Mouse (Mus musculus) midbrain, embryonic 16.5 days (tissue): ENCODE results near the gene Aplp1. TPM values are rescaled to one million over a fixed set of nuclear protein-coding genes. Genes with fewer than 3 reads are reported as not detected.
"Not testable (repeated sequence)": the region's sequence is repeated elsewhere in the genome, so short reads cannot be mapped to it uniquely, and the experiment has no call there.

Experiments
- ATAC-seq: fragments of 200-750 bp; cut with Nextera tagmentation; 2 replicates; pipeline ENCODE4 v1.8.0; 2017; ENCODE audit warnings: moderate TSS enrichment
- H3K27ac ChIP-seq: fragments of 300-500 bp; sonication (generic); 2 replicates; pipeline ENCODE4 v1.5.1; 2014; ENCODE audit warnings: mild to moderate bottlenecking, low read length, mixed read lengths
- H3K27me3 ChIP-seq: fragments of 300-500 bp; sonication (generic); 2 replicates; pipeline ENCODE4 v1.6.1; 2014; ENCODE audit warnings: low read depth, low read length, mixed read lengths; ENCODE audit not compliant: control insufficient read depth, insufficient read depth
- H3K36me3 ChIP-seq: fragments of 300-500 bp; sonication (generic); 2 replicates; pipeline ENCODE4 v1.6.1; 2014; ENCODE audit warnings: mild to moderate bottlenecking, low read length, moderate library complexity, mixed read lengths; ENCODE audit not compliant: control insufficient read depth, insufficient read depth
- H3K4me1 ChIP-seq: fragments of 300-500 bp; sonication (generic); 2 replicates; pipeline ENCODE4 v1.6.1; 2014; ENCODE audit warnings: mild to moderate bottlenecking, low read length, mixed read lengths; ENCODE audit not compliant: control insufficient read depth, insufficient read depth
- H3K4me2 ChIP-seq: fragments of 300-500 bp; sonication (generic); 2 replicates; pipeline ENCODE4 v1.6.1; 2014; ENCODE audit warnings: mild to moderate bottlenecking, low read length, mixed read lengths
- H3K4me3 ChIP-seq: fragments of 300-500 bp; sonication (generic); 2 replicates; pipeline ENCODE4 v1.5.1; 2014; ENCODE audit warnings: low read depth, mild to moderate bottlenecking, low read length, moderate library complexity, mixed read lengths
- H3K9ac ChIP-seq: fragments of 300-500 bp; sonication (generic); 2 replicates; pipeline ENCODE4 v1.6.1; 2014; ENCODE audit warnings: low read depth, low read length, mixed read lengths
- H3K9me3 ChIP-seq: fragments of 300-500 bp; sonication (generic); replicated peaks from 2 replicates; pipeline ENCODE4 v1.6.1; 2014; ENCODE audit warnings: mild to moderate bottlenecking, low read length, mixed read lengths; ENCODE audit not compliant: control insufficient read depth, poor library complexity, severe bottlenecking
- WGBS: fragments of 180-500 bp; shearing (Covaris S2); extraction: QIAGEN DNeasy Blood & Tissue Kit; methylation state at CpG from one replicate; pipeline ENCODE4 v1.1.7; 2014; 5-methylcytosine and 5-hydroxymethylcytosine counted together
- polyA plus RNA-seq: library from polyadenylated mRNA; unstranded; fragments of >200 nt; fragmentation: Nextera tagmentation; extraction: Ambion mirVana; gene quantifications from 2 replicates; pipeline ENCODE4 v1.2.1, GENCODE M21; 2015

Aplp1 gene
- 761 and 788 TPM in 2 replicates for polyA plus RNA-seq

GRCm38 (mm10) chr7:30444971-30445751, at the start of gene Aplp1:
Aplp1 (minus strand) TSS chr7:30445535.
- Histone ChIP-seq H3K4me3 (peak within 1 kb of the TSS; percentile 73), H3K9ac (peak within 1 kb of the TSS; percentile 96), H3K36me3 (peaks cover 13% of the 10 kb centered on the region; the same call in 1 of the 2 replicates), H3K4me1 (peaks cover 25% of the 10 kb centered on the region), H3K9me3 (no peaks in the 10 kb centered on the region), H3K4me2 (peak within 1 kb of the TSS; percentile 93), H3K27ac (peak within 1 kb of the TSS; percentile 98), H3K27me3 (no peaks in the 10 kb centered on the region)
- ATAC-seq: peak; percentile 78
- under 1% methylated on average over 48 of the region's 72 CpGs for WGBS

GRCm38 (mm10) chr7:30493401-30493931, 48.1 kb upstream of the Aplp1 start, which contains the start of gene Prodh2:
Prodh2 (plus strand) TSS chr7:30493622.
- no peak within 1 kb of the TSS for H3K4me2 ChIP-seq
- H3K9ac ChIP-seq: no peak within 1 kb of the TSS
- no peaks in the 10 kb centered on the region for H3K9me3 ChIP-seq
- no peaks in the 10 kb centered on the region for H3K36me3 ChIP-seq
- H3K27ac ChIP-seq: no peak within 1 kb of the TSS
- no peaks in the 10 kb centered on the region for H3K4me1 ChIP-seq
- H3K27me3 ChIP-seq: no peaks in the 10 kb centered on the region; the same call in 1 of the 2 replicates
- WGBS: 64% methylated on average over 11 of the region's 11 CpGs
- ATAC-seq: no peak
- no peak within 1 kb of the TSS for H3K4me3 ChIP-seq

GRCm38 (mm10) chr7:30492765-30493164, 47.4 kb upstream of the Aplp1 start:
- Histone ChIP-seq H3K27ac (no peak overlapping the region), H3K4me1 (no peaks in the 10 kb centered on the region), H3K9me3 (no peaks in the 10 kb centered on the region), H3K36me3 (no peaks in the 10 kb centered on the region), H3K4me2 (no peak overlapping the region), H3K9ac (no peak overlapping the region), H3K27me3 (no peaks in the 10 kb centered on the region; the same call in 1 of the 2 replicates), H3K4me3 (no peak overlapping the region)
- 13% methylated on average over 4 of the region's 4 CpGs for WGBS
- no peak for ATAC-seq

GRCm38 (mm10) chr7:30490957-30491307, 45.6 kb upstream of the Aplp1 start:
- no peak overlapping the region for H3K4me3 ChIP-seq
- H3K9me3 ChIP-seq: no peaks in the 10 kb centered on the region
- H3K27ac ChIP-seq: no peak overlapping the region
- no peaks in the 10 kb centered on the region for H3K36me3 ChIP-seq
- no peak for ATAC-seq
- WGBS: 13% methylated on average over 6 of the region's 6 CpGs
- H3K4me1 ChIP-seq: no peaks in the 10 kb centered on the region
- H3K4me2 ChIP-seq: no peak overlapping the region
- no peak overlapping the region for H3K9ac ChIP-seq
- H3K27me3 ChIP-seq: no peaks in the 10 kb centered on the region; the same call in 1 of the 2 replicates

- Histone ChIP-seq H3K4me1 (no peaks in the 10 kb centered on the region), H3K9me3 (no peaks in the 10 kb centered on the region), H3K36me3 (no peaks in the 10 kb centered on the region), H3K27ac (no peak overlapping the region), H3K9ac (no peak overlapping the region), H3K4me2 (no peak overlapping the region), H3K4me3 (no peak overlapping the region), H3K27me3 (no peaks in the 10 kb centered on the region; the same call in 1 of the 2 replicates)
- 34% methylated on average over 16 of the region's 16 CpGs for WGBS
- no peak for ATAC-seq
These were observed 45.1 kb upstream of the Aplp1 start for GRCm38 (mm10) chr7:30490251-30490956.

- no peak for ATAC-seq
- Histone ChIP-seq H3K4me2 (no peak overlapping the region), H3K36me3 (no peaks in the 10 kb centered on the region), H3K4me3 (no peak overlapping the region), H3K9me3 (no peaks in the 10 kb centered on the region), H3K27ac (no peak overlapping the region), H3K27me3 (no peaks in the 10 kb centered on the region; the same call in 1 of the 2 replicates), H3K9ac (no peak overlapping the region), H3K4me1 (no peaks in the 10 kb centered on the region)
- 18% methylated on average over 8 of the region's 8 CpGs for WGBS
These were observed 38.9 kb upstream of the Aplp1 start for GRCm38 (mm10) chr7:30484250-30484649.

GRCm38 (mm10) chr7:30477415-30478381, 32.4 kb upstream of the Aplp1 start:
- Histone ChIP-seq H3K4me3 (peak overlapping the region; percentile 33), H3K9me3 (no peaks in the 10 kb centered on the region), H3K4me2 (peak overlapping the region; percentile 55), H3K27me3 (no peaks in the 10 kb centered on the region; the same call in 1 of the 2 replicates), H3K27ac (peak overlapping the region; percentile 38; the same call in 1 of the 2 replicates), H3K9ac (peak overlapping the region; percentile 32), H3K4me1 (peaks cover 6% of the 10 kb centered on the region; the same call in 1 of the 2 replicates), H3K36me3 (no peaks in the 10 kb centered on the region)
- ATAC-seq: peak; percentile 73
- WGBS: 5% methylated on average over 29 of the region's 32 CpGs

GRCm38 (mm10) chr7:30476136-30476535, 30.8 kb upstream of the Aplp1 start:
- H3K4me2 ChIP-seq, H3K4me3 ChIP-seq, H3K9ac ChIP-seq, ATAC-seq, H3K36me3 ChIP-seq, H3K4me1 ChIP-seq, H3K9me3 ChIP-seq, H3K27ac ChIP-seq, H3K27me3 ChIP-seq: not testable (repeated sequence)
- WGBS: 88% methylated on average over 7 of the region's 7 CpGs
